Mouse (Mus musculus): Measurements from ENCODE around the gene Erc2. TPM values are rescaled to one million over a fixed set of nuclear protein-coding genes. Genes with fewer than 3 reads are reported as not detected.
A peak's percentile ranks its signal among the peaks of the same experiment; 100 is the strongest.

Erc2 gene
- polyA plus RNA-seq, 1 experiment from 2014 or later, result 110 TPM

DNA sequence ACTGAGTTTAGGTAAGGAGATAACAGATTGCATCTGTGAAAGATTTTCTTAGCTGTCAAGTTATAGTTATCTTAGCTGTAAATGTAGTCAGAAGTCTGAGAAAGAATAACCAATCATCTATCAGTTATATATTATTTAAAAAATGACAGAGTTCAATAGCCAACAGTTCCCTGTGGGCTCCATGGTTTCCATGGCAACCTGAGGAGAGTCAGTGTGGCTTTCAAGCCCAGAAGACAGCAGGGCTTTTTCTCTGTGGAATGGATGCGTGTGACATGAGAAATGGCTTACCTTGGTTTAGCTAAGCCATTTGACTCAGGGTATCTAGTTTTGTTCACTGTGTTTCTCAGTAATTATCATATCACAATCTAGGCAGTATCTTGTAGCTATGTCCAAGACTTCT, 117.2 kb downstream of the Erc2 start:
- Histone ChIP-seq H3K27ac (0 out of 2 replicates have a peak overlapping the region, but pooled peaks have one; percentile 17), H3K4me1 (peaks cover 39% of the 10 kb centered on the region), H3K27me3 (replicated peaks) (no peaks in the 10 kb centered on the region), H3K4me3 (no peak overlapping the region), H3K9ac (no peak overlapping the region), H3K9me3 (no peaks in the 10 kb centered on the region), H3K36me3 (replicated peaks) (no peaks in the 10 kb centered on the region), H3K4me2 (no peak overlapping the region)
- WGBS, result 5% methylated on average over 1 of the region's 1 CpGs
- no peak for ATAC-seq (replicated peaks)

DNA sequence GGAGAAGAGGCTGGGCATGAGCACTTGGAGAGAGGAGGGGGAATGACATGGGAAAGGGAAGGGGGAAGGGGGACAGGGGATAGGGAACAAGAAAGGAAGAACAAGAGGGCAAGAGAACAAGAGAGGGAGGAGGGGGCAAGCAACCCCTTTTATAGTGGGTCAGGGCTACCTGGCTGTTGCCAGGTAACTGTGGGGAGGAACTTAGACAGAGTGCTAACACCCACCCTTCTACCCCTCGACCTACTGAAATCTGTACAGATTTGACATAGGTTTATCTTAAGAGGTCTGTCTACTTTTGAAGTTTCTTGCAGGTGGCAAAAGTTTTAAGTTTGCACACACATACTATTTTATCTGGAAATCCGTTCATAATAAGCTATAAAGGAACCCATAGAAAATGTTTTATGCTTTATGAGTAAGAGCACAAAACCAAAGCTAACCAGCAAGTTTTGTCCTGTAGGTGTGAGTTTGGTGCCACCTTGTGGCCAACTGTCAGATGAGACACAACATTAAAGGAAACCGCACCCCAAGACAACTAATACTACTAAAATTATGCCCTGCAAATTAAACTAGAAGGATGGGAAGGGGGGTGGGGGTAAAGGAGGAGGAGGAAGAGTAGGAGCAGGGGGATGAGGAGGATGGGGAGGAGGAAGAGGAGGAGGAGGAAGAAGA, 119.2 kb downstream of the Erc2 start:
- WGBS, result 20% methylated on average over 3 of the region's 3 CpGs

DNA sequence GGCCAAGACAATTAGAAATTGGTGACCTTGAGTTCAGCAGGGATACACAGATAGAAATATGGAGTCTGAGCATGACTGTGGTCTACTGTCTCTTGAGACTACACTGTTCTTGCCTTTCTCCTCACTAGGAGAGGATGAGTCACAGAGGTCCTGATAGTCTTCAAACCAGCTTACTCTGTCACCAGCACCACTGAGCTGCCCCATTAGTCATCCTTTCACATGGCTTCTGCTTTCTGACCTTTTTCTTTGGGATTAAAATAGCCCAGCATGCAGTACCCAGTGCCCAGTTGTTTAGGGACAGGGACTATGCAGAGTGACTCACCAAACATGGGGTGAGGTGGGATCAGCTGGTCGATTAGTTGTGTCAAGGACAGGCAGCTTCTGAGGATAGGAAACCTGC, 132.1 kb downstream of the Erc2 start:
- no peak overlapping the region for H3K4me3 ChIP-seq
- H3K4me2 ChIP-seq, result no peak overlapping the region
- no peak for ATAC-seq (replicated peaks)
- H3K36me3 ChIP-seq (replicated peaks), result no peaks in the 10 kb centered on the region
- no peaks in the 10 kb centered on the region for H3K4me1 ChIP-seq
- H3K27ac ChIP-seq, result no peak overlapping the region
- no peak overlapping the region for H3K9ac ChIP-seq
- WGBS, result 74% methylated on average over 1 of the region's 1 CpGs
- no peaks in the 10 kb centered on the region for H3K9me3 ChIP-seq
- no peaks in the 10 kb centered on the region for H3K27me3 ChIP-seq (replicated peaks)

More for the DNA sequence above, 119.2 kb downstream of the Erc2 start:
- ATAC-seq (replicated peaks), result 0 out of 2 replicates have a peak, but pooled peaks have one; percentile 50
- Histone ChIP-seq H3K27me3 (replicated peaks) (no peaks in the 10 kb centered on the region), H3K4me1 (peaks cover 38% of the 10 kb centered on the region), H3K9ac (no peak overlapping the region), H3K4me3 (no peak overlapping the region), H3K36me3 (replicated peaks) (no peaks in the 10 kb centered on the region), H3K9me3 (no peaks in the 10 kb centered on the region), H3K27ac (no peak overlapping the region), H3K4me2 (no peak overlapping the region)

DNA sequence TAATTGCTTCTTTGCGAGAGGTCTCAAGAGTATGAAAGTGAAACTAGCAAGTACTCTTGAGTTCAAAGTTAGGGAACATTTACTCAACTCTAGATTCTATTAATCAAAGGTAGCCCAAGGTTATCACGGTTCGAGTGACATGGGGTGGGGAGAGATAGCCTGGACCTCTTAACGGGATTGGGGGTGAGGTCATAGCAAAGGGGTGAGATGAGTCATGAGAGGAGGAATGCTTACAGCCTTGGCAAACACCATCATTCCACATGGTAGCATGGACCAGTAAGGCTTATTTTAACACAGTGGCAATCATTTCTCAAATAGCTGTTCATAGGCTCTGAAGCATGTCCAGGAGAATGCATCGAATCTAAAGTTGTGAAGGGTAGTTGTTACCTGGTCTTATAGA, 134.7 kb downstream of the Erc2 start:
- Histone ChIP-seq H3K9me3 (no peaks in the 10 kb centered on the region), H3K9ac (no peak overlapping the region), H3K27me3 (replicated peaks) (no peaks in the 10 kb centered on the region), H3K4me2 (no peak overlapping the region), H3K4me3 (no peak overlapping the region), H3K36me3 (replicated peaks) (no peaks in the 10 kb centered on the region), H3K27ac (no peak overlapping the region), H3K4me1 (no peaks in the 10 kb centered on the region)
- ATAC-seq (replicated peaks), result no peak
- 93% methylated on average over 5 of the region's 5 CpGs for WGBS

- Histone ChIP-seq H3K9ac (no peak overlapping the region), H3K27ac (no peak overlapping the region), H3K9me3 (no peaks in the 10 kb centered on the region), H3K36me3 (replicated peaks) (no peaks in the 10 kb centered on the region), H3K27me3 (replicated peaks) (no peaks in the 10 kb centered on the region), H3K4me2 (no peak overlapping the region), H3K4me1 (no peaks in the 10 kb centered on the region), H3K4me3 (no peak overlapping the region)
- WGBS, result 94% methylated on average over 1 of the region's 1 CpGs
- ATAC-seq (replicated peaks), result no peak
These were observed 136.0 kb downstream of the Erc2 start for GRCm38 (mm10) chr14:27758230-27758629.

DNA sequence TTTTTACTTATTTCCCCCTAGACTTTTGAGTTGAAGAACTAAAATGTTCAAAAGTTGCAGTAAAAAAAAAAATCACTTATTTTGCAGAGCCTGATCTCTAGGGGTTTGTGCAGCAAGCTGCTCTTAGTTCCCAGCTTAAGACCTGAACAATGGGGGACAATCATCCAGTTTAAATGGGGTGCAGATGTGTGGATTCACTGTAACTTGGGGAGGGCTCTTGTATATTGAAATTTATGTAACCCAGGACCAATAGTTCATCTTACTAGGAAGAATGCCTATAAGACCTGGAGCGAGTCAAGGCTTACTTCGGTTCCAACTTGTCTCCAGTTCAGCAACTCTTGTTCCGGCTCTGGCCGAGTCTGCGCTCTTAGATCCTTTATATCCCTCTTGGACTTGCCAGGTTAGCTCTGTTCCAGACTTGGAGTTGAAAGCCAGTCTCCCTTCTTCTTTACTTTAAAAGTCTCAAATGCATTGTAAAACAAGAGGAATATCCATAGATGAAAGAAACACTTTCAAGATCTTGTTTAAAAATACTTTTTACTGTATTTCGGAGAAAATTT, 136.9 kb downstream of the Erc2 start:
- Histone ChIP-seq H3K4me3 (no peak overlapping the region), H3K4me1 (no peaks in the 10 kb centered on the region), H3K4me2 (no peak overlapping the region), H3K9ac (no peak overlapping the region), H3K9me3 (no peaks in the 10 kb centered on the region), H3K27ac (no peak overlapping the region), H3K36me3 (replicated peaks) (no peaks in the 10 kb centered on the region), H3K27me3 (replicated peaks) (no peaks in the 10 kb centered on the region)
- ATAC-seq (replicated peaks), result no peak
- 86% methylated on average over 6 of the region's 6 CpGs for WGBS

- no peak for ATAC-seq (replicated peaks)
These were observed 137.8 kb downstream of the Erc2 start for GRCm38 (mm10) chr14:27759982-27760381.

DNA sequence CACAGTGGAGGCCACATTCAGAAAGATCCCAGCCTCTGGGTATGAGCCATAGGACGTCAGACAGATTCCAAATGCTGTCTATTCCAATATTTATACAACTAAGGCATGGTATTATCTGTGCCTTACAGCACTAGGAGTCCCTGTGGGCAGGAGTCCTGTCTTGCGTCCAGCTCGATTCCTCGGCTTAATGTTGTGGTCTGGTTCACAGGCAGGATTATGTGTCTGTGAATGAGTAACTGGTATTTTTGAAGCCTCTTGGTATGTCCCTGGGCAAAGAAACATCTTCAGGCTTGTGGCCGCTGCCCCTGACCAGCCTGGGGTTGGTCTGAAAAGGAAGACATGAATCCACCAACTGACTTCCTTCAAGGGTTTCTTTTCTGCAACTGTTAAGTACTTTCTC, 153.1 kb downstream of the Erc2 start:
- Histone ChIP-seq H3K4me3 (no peak overlapping the region), H3K27me3 (replicated peaks) (no peaks in the 10 kb centered on the region), H3K4me1 (no peaks in the 10 kb centered on the region), H3K4me2 (no peak overlapping the region), H3K9me3 (no peaks in the 10 kb centered on the region), H3K9ac (no peak overlapping the region), H3K36me3 (replicated peaks) (no peaks in the 10 kb centered on the region; the same call in 1 of the 2 replicates), H3K27ac (no peak overlapping the region; the same call in 1 of the 2 replicates)
- 34% methylated on average over 5 of the region's 5 CpGs for WGBS
- no peak for ATAC-seq (replicated peaks)

More at GRCm38 (mm10) chr14:27759982-27760381, 137.8 kb downstream of the Erc2 start:
- no peak overlapping the region for H3K4me3 ChIP-seq
- WGBS, result 91% methylated on average over 9 of the region's 9 CpGs
- H3K9me3 ChIP-seq, result no peaks in the 10 kb centered on the region
- no peak overlapping the region for H3K4me2 ChIP-seq
- H3K36me3 ChIP-seq (replicated peaks), result no peaks in the 10 kb centered on the region
- no peak overlapping the region for H3K9ac ChIP-seq
- no peak overlapping the region for H3K27ac ChIP-seq
- no peaks in the 10 kb centered on the region for H3K4me1 ChIP-seq
- no peaks in the 10 kb centered on the region for H3K27me3 ChIP-seq (replicated peaks)

DNA sequence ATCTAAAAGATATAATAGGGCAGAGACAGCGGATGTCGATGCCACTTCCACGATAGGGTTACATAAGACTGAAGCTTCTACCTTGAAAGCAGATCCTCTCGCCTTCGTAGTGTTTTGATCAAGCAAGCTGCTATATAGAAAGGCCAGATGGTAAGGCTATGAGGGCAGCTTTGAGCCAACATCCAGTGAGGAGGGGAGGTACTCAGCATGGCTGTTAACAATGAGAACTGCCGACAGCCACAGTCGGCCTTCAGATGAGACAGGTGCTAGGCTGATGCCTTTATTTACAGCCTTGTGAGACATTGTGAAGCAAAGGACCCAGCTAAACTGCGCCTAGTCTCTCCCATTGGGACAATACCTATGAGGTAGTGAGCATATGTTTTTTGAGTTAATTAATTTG, 156.3 kb downstream of the Erc2 start:
- Histone ChIP-seq H3K4me2 (no peak overlapping the region), H3K27ac (no peak overlapping the region), H3K9ac (no peak overlapping the region), H3K36me3 (replicated peaks) (no peaks in the 10 kb centered on the region; the same call in 1 of the 2 replicates), H3K27me3 (replicated peaks) (no peaks in the 10 kb centered on the region), H3K4me1 (no peaks in the 10 kb centered on the region), H3K4me3 (no peak overlapping the region), H3K9me3 (no peaks in the 10 kb centered on the region)
- 61% methylated on average over 8 of the region's 8 CpGs for WGBS
- ATAC-seq (replicated peaks), result no peak

GRCm38 (mm10) chr14:27778982-27779701, 156.9 kb downstream of the Erc2 start:
- no peaks in the 10 kb centered on the region; the same call in 1 of the 2 replicates for H3K36me3 ChIP-seq (replicated peaks)
- no peak overlapping the region for H3K9ac ChIP-seq
- ATAC-seq (replicated peaks), result no peak
- H3K27ac ChIP-seq, result no peak overlapping the region
- whole genome bisulfite sequencing, result 80% methylated on average over 2 of the region's 2 CpGs
- no peaks in the 10 kb centered on the region for H3K9me3 ChIP-seq
- no peaks in the 10 kb centered on the region for H3K4me1 ChIP-seq
- no peaks in the 10 kb centered on the region for H3K27me3 ChIP-seq (replicated peaks)
- no peak overlapping the region for H3K4me3 ChIP-seq
- no peak overlapping the region for H3K4me2 ChIP-seq

DNA sequence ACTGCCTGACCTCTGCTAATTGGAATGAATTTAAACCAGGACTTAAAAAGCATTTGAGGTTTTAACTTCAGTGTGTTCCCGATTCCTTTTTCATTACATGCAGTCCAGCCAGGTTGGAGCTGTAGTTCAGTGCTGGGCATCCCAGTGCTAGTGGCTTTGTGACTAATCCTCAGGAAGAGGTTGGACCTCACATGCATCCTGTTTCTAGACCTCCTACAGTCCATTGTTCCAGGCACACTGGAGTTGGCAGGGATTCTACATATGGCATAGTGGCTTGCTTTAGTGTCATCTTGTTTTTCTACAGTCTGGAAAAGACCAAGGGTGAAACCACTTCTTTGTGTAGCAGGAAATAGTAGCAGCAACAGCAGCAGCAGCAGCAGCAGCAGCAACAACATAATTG, 159.0 kb downstream of the Erc2 start:
- H3K36me3 ChIP-seq (replicated peaks), result no peaks in the 10 kb centered on the region; the same call in 1 of the 2 replicates
- H3K4me3 ChIP-seq, result no peak overlapping the region
- H3K4me1 ChIP-seq, result no peaks in the 10 kb centered on the region
- no peak overlapping the region for H3K4me2 ChIP-seq
- H3K9me3 ChIP-seq, result no peaks in the 10 kb centered on the region
- no peak overlapping the region for H3K9ac ChIP-seq
- no peak for ATAC-seq (replicated peaks)
- H3K27me3 ChIP-seq (replicated peaks), result no peaks in the 10 kb centered on the region
- WGBS, result 36% methylated on average over 1 of the region's 1 CpGs
- H3K27ac ChIP-seq, result no peak overlapping the region

GRCm38 (mm10) chr14:27784826-27785225, 162.6 kb downstream of the Erc2 start:
- H3K4me3 ChIP-seq, result no peak overlapping the region
- ATAC-seq (replicated peaks), result no peak
- H3K4me1 ChIP-seq, result no peaks in the 10 kb centered on the region
- H3K27me3 ChIP-seq (replicated peaks), result no peaks in the 10 kb centered on the region
- no peak overlapping the region for H3K27ac ChIP-seq
- no peaks in the 10 kb centered on the region for H3K9me3 ChIP-seq
- no peak overlapping the region for H3K4me2 ChIP-seq
- no peaks in the 10 kb centered on the region for H3K36me3 ChIP-seq (replicated peaks)
- H3K9ac ChIP-seq, result no peak overlapping the region
- 89% methylated on average over 4 of the region's 4 CpGs for WGBS

All from midbrain, embryonic 15.5 days (tissue).